Mouse (Mus musculus): Measurements from ENCODE around the gene Usp24. TPM values are rescaled to one million over a fixed set of nuclear protein-coding genes. Genes with fewer than 3 reads are reported as not detected.

Gene Usp24
- polyA plus RNA-seq, 1 experiment, result 5.7 TPM

GRCm38 (mm10) chr4:106419256-106419655 lies 103.2 kb downstream of the Usp24 start:
- no peak overlapping the region for H3K4me3 ChIP-seq (ENCODE audit: insufficient read depth, poor library complexity, severe bottlenecking)
- peaks cover 80% of the 10 kb centered on the region for H3K36me3 ChIP-seq (ENCODE audit: control insufficient read depth, insufficient read depth)
- H3ac ChIP-seq (ENCODE audit: control insufficient read depth, insufficient read length, low read depth), result no peak overlapping the region
- H3K79me2 ChIP-seq (ENCODE audit: control insufficient read depth, insufficient read depth), result no peaks in the 10 kb centered on the region
- no peak for TF ChIP-seq MYOD1 (IDR thresholded peaks at IDR 0.05; ENCODE audit: control insufficient read depth, insufficient read length, low read depth)
- TF ChIP-seq USF1 (IDR thresholded peaks at IDR 0.05; ENCODE audit: low read depth), result no peak
- TF ChIP-seq CTCF (IDR thresholded peaks at IDR 0.05; ENCODE audit: control insufficient read depth, insufficient read depth, insufficient read length), result no peak
- no peak for TF ChIP-seq FOSL1 (IDR thresholded peaks at IDR 0.05; ENCODE audit: insufficient read depth, low read length, poor library complexity, severe bottlenecking)
- TF ChIP-seq CEBPB (IDR thresholded peaks at IDR 0.05; ENCODE audit: low read depth), result no peak
- TF ChIP-seq MAX (IDR thresholded peaks at IDR 0.05), result no peak
- TF ChIP-seq MYOG (IDR thresholded peaks at IDR 0.05; ENCODE audit: control insufficient read depth, extremely low read depth, insufficient read length), result no peak
- H3K79me3 ChIP-seq (ENCODE audit: low read depth), result no peaks in the 10 kb centered on the region
- no peaks in the 10 kb centered on the region for H3K27me3 ChIP-seq (ENCODE audit: control insufficient read depth, insufficient read depth, insufficient read length)

- peaks cover 81% of the 10 kb centered on the region for H3K36me3 ChIP-seq (ENCODE audit: control insufficient read depth, insufficient read depth)
- H3ac ChIP-seq (ENCODE audit: control insufficient read depth, insufficient read length, low read depth), result no peak overlapping the region
- no peak for TF ChIP-seq FOSL1 (IDR thresholded peaks at IDR 0.05; ENCODE audit: insufficient read depth, low read length, poor library complexity, severe bottlenecking)
- no peak for TF ChIP-seq USF1 (IDR thresholded peaks at IDR 0.05; ENCODE audit: low read depth)
- no peak for TF ChIP-seq CEBPB (IDR thresholded peaks at IDR 0.05; ENCODE audit: low read depth)
- TF ChIP-seq MYOG (IDR thresholded peaks at IDR 0.05; ENCODE audit: control insufficient read depth, extremely low read depth, insufficient read length), result no peak
- TF ChIP-seq CTCF (IDR thresholded peaks at IDR 0.05; ENCODE audit: control insufficient read depth, insufficient read depth, insufficient read length), result no peak
- TF ChIP-seq MYOD1 (IDR thresholded peaks at IDR 0.05; ENCODE audit: control insufficient read depth, insufficient read length, low read depth), result no peak
- TF ChIP-seq MAX (IDR thresholded peaks at IDR 0.05), result no peak
- H3K79me3 ChIP-seq (ENCODE audit: low read depth), result no peaks in the 10 kb centered on the region
- no peaks in the 10 kb centered on the region for H3K27me3 ChIP-seq (ENCODE audit: control insufficient read depth, insufficient read depth, insufficient read length)
- no peak overlapping the region for H3K4me3 ChIP-seq (ENCODE audit: insufficient read depth, poor library complexity, severe bottlenecking)
- H3K79me2 ChIP-seq (ENCODE audit: control insufficient read depth, insufficient read depth), result no peaks in the 10 kb centered on the region
Observed at GRCm38 (mm10) chr4:106419791-106420190, 103.8 kb downstream of the Usp24 start.

- Histone ChIP-seq H3K4me3 (ENCODE audit: insufficient read depth, poor library complexity, severe bottlenecking) (no peak overlapping the region), H3K79me2 (ENCODE audit: control insufficient read depth, insufficient read depth) (no peaks in the 10 kb centered on the region), H3K36me3 (ENCODE audit: control insufficient read depth, insufficient read depth) (peaks cover 66% of the 10 kb centered on the region), H3K79me3 (ENCODE audit: low read depth) (no peaks in the 10 kb centered on the region), H3K27me3 (ENCODE audit: control insufficient read depth, insufficient read depth, insufficient read length) (no peaks in the 10 kb centered on the region), H3ac (ENCODE audit: control insufficient read depth, insufficient read length, low read depth) (no peak overlapping the region)
- TF ChIP-seq MAX (IDR thresholded peaks at IDR 0.05) (no peak), MYOD1 (IDR thresholded peaks at IDR 0.05; ENCODE audit: control insufficient read depth, insufficient read length, low read depth) (no peak), CTCF (IDR thresholded peaks at IDR 0.05; ENCODE audit: control insufficient read depth, insufficient read depth, insufficient read length) (no peak), MYOG (IDR thresholded peaks at IDR 0.05; ENCODE audit: control insufficient read depth, extremely low read depth, insufficient read length) (no peak), FOSL1 (IDR thresholded peaks at IDR 0.05; ENCODE audit: insufficient read depth, low read length, poor library complexity, severe bottlenecking) (no peak), USF1 (IDR thresholded peaks at IDR 0.05; ENCODE audit: low read depth) (no peak), CEBPB (IDR thresholded peaks at IDR 0.05; ENCODE audit: low read depth) (no peak)
Observed at GRCm38 (mm10) chr4:106422597-106422996, 106.6 kb downstream of the Usp24 start.

- no peak overlapping the region for H3ac ChIP-seq (ENCODE audit: control insufficient read depth, insufficient read length, low read depth)
- peaks cover 67% of the 10 kb centered on the region for H3K36me3 ChIP-seq (ENCODE audit: control insufficient read depth, insufficient read depth)
- no peak overlapping the region for H3K4me3 ChIP-seq (ENCODE audit: insufficient read depth, poor library complexity, severe bottlenecking)
- H3K27me3 ChIP-seq (ENCODE audit: control insufficient read depth, insufficient read depth, insufficient read length), result no peaks in the 10 kb centered on the region
- no peaks in the 10 kb centered on the region for H3K79me2 ChIP-seq (ENCODE audit: control insufficient read depth, insufficient read depth)
- no peaks in the 10 kb centered on the region for H3K79me3 ChIP-seq (ENCODE audit: low read depth)
- no peak for TF ChIP-seq MYOG (IDR thresholded peaks at IDR 0.05; ENCODE audit: control insufficient read depth, extremely low read depth, insufficient read length)
- no peak for TF ChIP-seq MYOD1 (IDR thresholded peaks at IDR 0.05; ENCODE audit: control insufficient read depth, insufficient read length, low read depth)
- no peak for TF ChIP-seq CEBPB (IDR thresholded peaks at IDR 0.05; ENCODE audit: low read depth)
- no peak for TF ChIP-seq USF1 (IDR thresholded peaks at IDR 0.05; ENCODE audit: low read depth)
- TF ChIP-seq MAX (IDR thresholded peaks at IDR 0.05), result no peak
- no peak for TF ChIP-seq CTCF (IDR thresholded peaks at IDR 0.05; ENCODE audit: control insufficient read depth, insufficient read depth, insufficient read length)
- TF ChIP-seq FOSL1 (IDR thresholded peaks at IDR 0.05; ENCODE audit: insufficient read depth, low read length, poor library complexity, severe bottlenecking), result no peak
Observed at GRCm38 (mm10) chr4:106424560-106424959, 108.5 kb downstream of the Usp24 start.

- Histone ChIP-seq H3K27me3 (ENCODE audit: control insufficient read depth, insufficient read depth, insufficient read length) (no peaks in the 10 kb centered on the region), H3ac (ENCODE audit: control insufficient read depth, insufficient read length, low read depth) (no peak overlapping the region), H3K79me3 (ENCODE audit: low read depth) (no peaks in the 10 kb centered on the region), H3K79me2 (ENCODE audit: control insufficient read depth, insufficient read depth) (no peaks in the 10 kb centered on the region), H3K36me3 (ENCODE audit: control insufficient read depth, insufficient read depth) (peaks cover 68% of the 10 kb centered on the region), H3K4me3 (ENCODE audit: insufficient read depth, poor library complexity, severe bottlenecking) (no peak overlapping the region)
- no peak for TF ChIP-seq CTCF (IDR thresholded peaks at IDR 0.05; ENCODE audit: control insufficient read depth, insufficient read depth, insufficient read length)
Observed at GRCm38 (mm10) chr4:106426286-106426685, 110.3 kb downstream of the Usp24 start.

GRCm38 (mm10) chr4:106428616-106429015 lies 112.6 kb downstream of the Usp24 start:
- no peaks in the 10 kb centered on the region for H3K79me2 ChIP-seq (ENCODE audit: control insufficient read depth, insufficient read depth)
- H3K27me3 ChIP-seq (ENCODE audit: control insufficient read depth, insufficient read depth, insufficient read length), result no peaks in the 10 kb centered on the region
- H3K4me3 ChIP-seq (ENCODE audit: insufficient read depth, poor library complexity, severe bottlenecking), result no peak overlapping the region
- no peak for TF ChIP-seq MYOG (IDR thresholded peaks at IDR 0.05; ENCODE audit: control insufficient read depth, extremely low read depth, insufficient read length)
- TF ChIP-seq FOSL1 (IDR thresholded peaks at IDR 0.05; ENCODE audit: insufficient read depth, low read length, poor library complexity, severe bottlenecking), result no peak
- no peak for TF ChIP-seq USF1 (IDR thresholded peaks at IDR 0.05; ENCODE audit: low read depth)
- TF ChIP-seq CTCF (IDR thresholded peaks at IDR 0.05; ENCODE audit: control insufficient read depth, insufficient read depth, insufficient read length), result no peak
- no peak for TF ChIP-seq CEBPB (IDR thresholded peaks at IDR 0.05; ENCODE audit: low read depth)
- TF ChIP-seq MAX (IDR thresholded peaks at IDR 0.05), result no peak
- no peak for TF ChIP-seq MYOD1 (IDR thresholded peaks at IDR 0.05; ENCODE audit: control insufficient read depth, insufficient read length, low read depth)
- H3K79me3 ChIP-seq (ENCODE audit: low read depth), result no peaks in the 10 kb centered on the region
- H3K36me3 ChIP-seq (ENCODE audit: control insufficient read depth, insufficient read depth), result peaks cover 75% of the 10 kb centered on the region
- H3ac ChIP-seq (ENCODE audit: control insufficient read depth, insufficient read length, low read depth), result no peak overlapping the region

All from C2C12 (cell line).